Mouse (Mus musculus) layer of hippocampus, adult 2 months (tissue): ENCODE data around the gene Lrmda. TPM values are rescaled to one million over a fixed set of nuclear protein-coding genes. Genes with fewer than 3 reads are reported as not detected.

Experiments used
- DNase-seq, 2 experiments: peaks; one replicate each; pipeline ENCODE4 v3.0.0; 2022; ENCODE audit warnings: low spot score in 2 of 2
- H3K27ac ChIP-seq: fragments of 200-600 bp; 2 replicates; pipeline ENCODE4 v1.8.1; 2022
- H3K4me3 ChIP-seq: fragments of 200-600 bp; 2 replicates; pipeline ENCODE4 v1.8.1; 2022; ENCODE audit warnings: mild to moderate bottlenecking
- CTCF ChIP-seq: fragments of 200-600 bp; conservative IDR thresholded peaks from 2 replicates; pipeline ENCODE4 v1.8.1; 2022; ENCODE audit warnings: antibody characterized with exemption, mild to moderate bottlenecking, moderate library complexity
- total RNA-seq, 2 experiments: library from RNA; stranded (reverse); gene quantifications; 2 replicates each; pipeline ENCODE4 v1.2.3; 2021

Lrmda gene
- total RNA-seq, 2 experiments from 2014 or later = 0.87 to 1.5 TPM

- no peak for TF ChIP-seq CTCF
- no peak overlapping the region for H3K4me3 ChIP-seq
- H3K27ac ChIP-seq = no peak overlapping the region
- DNase-seq = no peak
Measured at GRCm38 (mm10) chr14:22936701-22937100, 917.2 kb downstream of the Lrmda start.

GRCm38 (mm10) chr14:22940576-22940975 is 921.1 kb downstream of the Lrmda start:
- DNase-seq = no peak
- no peak overlapping the region for H3K4me3 ChIP-seq
- H3K27ac ChIP-seq = no peak overlapping the region
- no peak for TF ChIP-seq CTCF

- no peak overlapping the region for H3K4me3 ChIP-seq
- DNase-seq = no peak
- no peak overlapping the region for H3K27ac ChIP-seq
- TF ChIP-seq CTCF = no peak
Measured at GRCm38 (mm10) chr14:22942569-22942968, 923.1 kb downstream of the Lrmda start.

GRCm38 (mm10) chr14:22949466-22949865 is 930.0 kb downstream of the Lrmda start:
- H3K27ac ChIP-seq = no peak overlapping the region
- no peak for TF ChIP-seq CTCF
- DNase-seq = no peak
- no peak overlapping the region for H3K4me3 ChIP-seq

- TF ChIP-seq CTCF = no peak
- Histone ChIP-seq H3K27ac (no peak overlapping the region), H3K4me3 (no peak overlapping the region)
- no peak for DNase-seq
Measured at GRCm38 (mm10) chr14:22952981-22953380, 933.5 kb downstream of the Lrmda start.

- Histone ChIP-seq H3K27ac (no peak overlapping the region), H3K4me3 (no peak overlapping the region)
- no peak for TF ChIP-seq CTCF
- DNase-seq = no peak
Measured at GRCm38 (mm10) chr14:22960166-22960565, 940.7 kb downstream of the Lrmda start.

GRCm38 (mm10) chr14:22964796-22965660 is 945.5 kb downstream of the Lrmda start:
- TF ChIP-seq CTCF = no peak
- Histone ChIP-seq H3K27ac (no peak overlapping the region), H3K4me3 (no peak overlapping the region)
- DNase-seq = no peak

GRCm38 (mm10) chr14:22968705-22969104 is 949.2 kb downstream of the Lrmda start:
- Histone ChIP-seq H3K27ac (no peak overlapping the region), H3K4me3 (no peak overlapping the region)
- DNase-seq = no peak
- no peak for TF ChIP-seq CTCF

- no peak for DNase-seq
- Histone ChIP-seq H3K4me3 (no peak overlapping the region), H3K27ac (no peak overlapping the region)
- TF ChIP-seq CTCF = no peak
Measured at GRCm38 (mm10) chr14:22986736-22987135, 967.2 kb downstream of the Lrmda start.

GRCm38 (mm10) chr14:22988090-22988669 is 968.7 kb downstream of the Lrmda start:
- TF ChIP-seq CTCF = no peak
- no peak overlapping the region for H3K27ac ChIP-seq
- no peak overlapping the region for H3K4me3 ChIP-seq
- no peak for DNase-seq

- DNase-seq = no peak
- no peak for TF ChIP-seq CTCF
- Histone ChIP-seq H3K27ac (no peak overlapping the region), H3K4me3 (no peak overlapping the region)
Measured at GRCm38 (mm10) chr14:22995184-22995935, 975.8 kb downstream of the Lrmda start.

GRCm38 (mm10) chr14:22998906-22999305 is 979.4 kb downstream of the Lrmda start:
- no peak overlapping the region for H3K27ac ChIP-seq
- DNase-seq = no peak
- no peak for TF ChIP-seq CTCF
- H3K4me3 ChIP-seq = no peak overlapping the region

GRCm38 (mm10) chr14:23011989-23012388 is 992.5 kb downstream of the Lrmda start:
- no peak for DNase-seq
- no peak for TF ChIP-seq CTCF
- Histone ChIP-seq H3K27ac (no peak overlapping the region), H3K4me3 (no peak overlapping the region)
